Mouse (Mus musculus): ENCODE data around the gene Brat1. TPM values are rescaled to one million over a fixed set of nuclear protein-coding genes. Genes with fewer than 3 reads are reported as not detected.
A peak's percentile ranks its signal among the peaks of the same experiment; 100 is the strongest.

Gene Brat1
- polyA plus RNA-seq, 1 experiment from 2014 or later = 24.3 TPM

DNA sequence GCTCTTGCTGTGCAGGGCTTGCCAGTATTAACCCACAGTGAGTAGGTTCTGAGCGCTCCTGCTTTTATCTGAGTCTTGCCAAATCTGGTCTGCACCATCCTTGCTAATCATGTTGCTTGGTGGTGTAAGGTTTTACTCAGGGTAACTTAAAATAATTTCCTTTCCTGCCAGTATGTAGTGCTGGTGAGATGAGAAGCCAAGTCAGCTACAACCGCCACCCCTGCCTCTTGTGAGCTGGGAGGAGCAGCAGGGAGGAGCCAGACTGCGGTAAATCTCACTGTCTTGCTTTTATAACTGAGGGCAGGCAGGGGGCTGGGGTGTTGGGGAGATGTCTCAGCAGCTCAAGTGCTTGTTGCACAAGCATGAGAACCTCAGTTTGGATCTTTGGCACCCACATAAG lies 16.4 kb upstream of the Brat1 start:
- H3K9ac ChIP-seq (ENCODE audit: low read depth, low read length) = no peak overlapping the region
- H3K4me2 ChIP-seq (ENCODE audit: low read length) = no peak overlapping the region
- H3K9me3 ChIP-seq (ENCODE audit: control insufficient read depth, low read length) = no peaks in the 10 kb centered on the region
- H3K36me3 ChIP-seq (ENCODE audit: control insufficient read depth, insufficient read depth, low read length) = peaks cover 20% of the 10 kb centered on the region
- no peak overlapping the region for H3K4me3 ChIP-seq (ENCODE audit: low read length)
- H3K27ac ChIP-seq (ENCODE audit: low read depth, low read length) = no peak overlapping the region
- no peak for ATAC-seq
- no peaks in the 10 kb centered on the region for H3K4me1 ChIP-seq (ENCODE audit: control insufficient read depth, insufficient read depth, low read depth, low read length)
- no peaks in the 10 kb centered on the region for H3K27me3 ChIP-seq (replicated peaks; ENCODE audit: control insufficient read depth, insufficient read depth, low read length)
- 75% methylated on average over 3 of the region's 3 CpGs for WGBS

DNA sequence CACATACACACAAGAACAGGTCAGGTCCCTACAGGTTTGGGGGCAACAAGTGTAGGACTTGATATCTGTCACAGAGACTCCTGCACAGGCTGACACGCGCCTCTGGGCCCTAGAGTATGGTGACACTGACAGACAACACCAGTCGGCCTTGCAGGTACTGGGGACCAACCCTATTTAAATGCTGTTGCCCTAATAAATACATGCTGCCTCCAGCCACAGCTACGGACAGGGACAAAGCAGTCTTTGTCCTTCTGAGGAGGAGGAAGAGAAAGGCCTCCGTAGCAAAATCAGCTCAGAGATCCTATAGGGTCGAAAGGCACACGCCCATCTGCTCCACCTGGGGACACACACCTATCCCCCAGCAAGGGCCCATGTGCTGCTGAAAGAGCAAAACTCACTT lies 8.8 kb upstream of the Brat1 start:
- WGBS = 77% methylated on average over 7 of the region's 7 CpGs
- Histone ChIP-seq H3K4me2 (ENCODE audit: low read length) (no peak overlapping the region), H3K9ac (ENCODE audit: low read depth, low read length) (no peak overlapping the region), H3K27ac (ENCODE audit: low read depth, low read length) (no peak overlapping the region), H3K9me3 (ENCODE audit: control insufficient read depth, low read length) (no peaks in the 10 kb centered on the region), H3K36me3 (ENCODE audit: control insufficient read depth, insufficient read depth, low read length) (peaks cover 17% of the 10 kb centered on the region), H3K4me1 (ENCODE audit: control insufficient read depth, insufficient read depth, low read depth, low read length) (peaks cover 4% of the 10 kb centered on the region), H3K4me3 (ENCODE audit: low read length) (no peak overlapping the region), H3K27me3 (replicated peaks; ENCODE audit: control insufficient read depth, insufficient read depth, low read length) (no peaks in the 10 kb centered on the region)
- ATAC-seq = no peak

GRCm38 (mm10) chr5:140699776-140700175 lies 5.0 kb upstream of the Brat1 start:
- Histone ChIP-seq H3K9ac (ENCODE audit: low read depth, low read length) (no peak overlapping the region), H3K9me3 (ENCODE audit: control insufficient read depth, low read length) (no peaks in the 10 kb centered on the region), H3K27me3 (replicated peaks; ENCODE audit: control insufficient read depth, insufficient read depth, low read length) (no peaks in the 10 kb centered on the region), H3K36me3 (ENCODE audit: control insufficient read depth, insufficient read depth, low read length) (peaks cover 8% of the 10 kb centered on the region; the same call in 1 of the 2 replicates), H3K27ac (ENCODE audit: low read depth, low read length) (no peak overlapping the region), H3K4me1 (ENCODE audit: control insufficient read depth, insufficient read depth, low read depth, low read length) (peaks cover 18% of the 10 kb centered on the region), H3K4me2 (ENCODE audit: low read length) (no peak overlapping the region), H3K4me3 (ENCODE audit: low read length) (no peak overlapping the region)
- 83% methylated on average over 9 of the region's 9 CpGs for WGBS
- ATAC-seq = no peak

- H3K4me1 ChIP-seq (ENCODE audit: control insufficient read depth, insufficient read depth, low read depth, low read length) = peaks cover 25% of the 10 kb centered on the region
- H3K4me3 ChIP-seq (ENCODE audit: low read length) = peak overlapping the region; percentile 84
- peak overlapping the region; percentile 91 for H3K9ac ChIP-seq (ENCODE audit: low read depth, low read length)
- H3K27ac ChIP-seq (ENCODE audit: low read depth, low read length) = peak overlapping the region; percentile 83
- H3K27me3 ChIP-seq (replicated peaks; ENCODE audit: control insufficient read depth, insufficient read depth, low read length) = no peaks in the 10 kb centered on the region
- ATAC-seq = peak; percentile 9; the same call in 1 of the 2 replicates
- H3K9me3 ChIP-seq (ENCODE audit: control insufficient read depth, low read length) = no peaks in the 10 kb centered on the region
- H3K36me3 ChIP-seq (ENCODE audit: control insufficient read depth, insufficient read depth, low read length) = peaks cover 8% of the 10 kb centered on the region; the same call in 1 of the 2 replicates
- H3K4me2 ChIP-seq (ENCODE audit: low read length) = peak overlapping the region; percentile 84
- WGBS = under 1% methylated on average over 24 of the region's 25 CpGs
Observed at GRCm38 (mm10) chr5:140701661-140702060, 3.1 kb upstream of the Brat1 start.

DNA sequence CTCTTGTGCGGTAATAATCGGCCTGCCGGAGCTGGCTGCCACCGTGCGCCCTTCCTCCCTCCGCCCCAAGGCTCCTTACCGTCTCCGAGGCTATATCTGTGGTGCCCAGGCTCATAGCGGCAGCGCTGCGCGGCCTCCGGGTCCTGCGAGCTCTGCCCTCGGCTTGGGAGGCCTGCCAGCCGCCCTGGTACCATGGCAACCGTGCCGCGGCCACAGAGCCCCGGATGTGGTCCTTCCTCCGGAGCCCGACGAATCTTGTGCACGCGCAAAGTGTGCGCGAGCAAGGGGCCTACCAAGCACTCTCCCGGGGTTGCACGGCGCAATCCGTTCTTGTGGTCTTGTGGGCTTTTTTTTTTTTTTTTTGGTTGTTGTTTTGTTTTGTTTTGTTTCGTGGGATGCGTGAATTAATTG lies 2.7 kb upstream of the Brat1 start, which contains the start of gene Iqce:
Gene Iqce, minus strand, starts transcription at position 276 of the 411 bp plus-strand sequence.
- Histone ChIP-seq H3K9me3 (ENCODE audit: control insufficient read depth, low read length) (no peaks in the 10 kb centered on the region), H3K27ac (ENCODE audit: low read depth, low read length) (peak within 1 kb of the TSS; percentile 83), H3K36me3 (ENCODE audit: control insufficient read depth, insufficient read depth, low read length) (peaks cover 4% of the 10 kb centered on the region; the same call in 1 of the 2 replicates), H3K4me2 (ENCODE audit: low read length) (peak within 1 kb of the TSS; percentile 84), H3K9ac (ENCODE audit: low read depth, low read length) (peak within 1 kb of the TSS; percentile 91), H3K27me3 (replicated peaks; ENCODE audit: control insufficient read depth, insufficient read depth, low read length) (no peaks in the 10 kb centered on the region), H3K4me1 (ENCODE audit: control insufficient read depth, insufficient read depth, low read depth, low read length) (peaks cover 25% of the 10 kb centered on the region), H3K4me3 (ENCODE audit: low read length) (peak within 1 kb of the TSS; percentile 84)
- ATAC-seq = peak; percentile 65
- 0% methylated on average over 22 of the region's 33 CpGs for WGBS

GRCm38 (mm10) chr5:140702618-140703175 lies 2.1 kb upstream of the Brat1 start:
- H3K27me3 ChIP-seq (replicated peaks; ENCODE audit: control insufficient read depth, insufficient read depth, low read length) = no peaks in the 10 kb centered on the region
- H3K4me1 ChIP-seq (ENCODE audit: control insufficient read depth, insufficient read depth, low read depth, low read length) = peaks cover 25% of the 10 kb centered on the region
- peak overlapping the region; percentile 13 for H3K27ac ChIP-seq (ENCODE audit: low read depth, low read length)
- 68% methylated on average over 19 of the region's 19 CpGs for WGBS
- H3K4me2 ChIP-seq (ENCODE audit: low read length) = peak overlapping the region; percentile 84
- peak overlapping the region; percentile 84 for H3K4me3 ChIP-seq (ENCODE audit: low read length)
- H3K9me3 ChIP-seq (ENCODE audit: control insufficient read depth, low read length) = no peaks in the 10 kb centered on the region
- no peak for ATAC-seq
- peaks cover 3% of the 10 kb centered on the region; the same call in 1 of the 2 replicates for H3K36me3 ChIP-seq (ENCODE audit: control insufficient read depth, insufficient read depth, low read length)
- H3K9ac ChIP-seq (ENCODE audit: low read depth, low read length) = peak overlapping the region; percentile 91

DNA sequence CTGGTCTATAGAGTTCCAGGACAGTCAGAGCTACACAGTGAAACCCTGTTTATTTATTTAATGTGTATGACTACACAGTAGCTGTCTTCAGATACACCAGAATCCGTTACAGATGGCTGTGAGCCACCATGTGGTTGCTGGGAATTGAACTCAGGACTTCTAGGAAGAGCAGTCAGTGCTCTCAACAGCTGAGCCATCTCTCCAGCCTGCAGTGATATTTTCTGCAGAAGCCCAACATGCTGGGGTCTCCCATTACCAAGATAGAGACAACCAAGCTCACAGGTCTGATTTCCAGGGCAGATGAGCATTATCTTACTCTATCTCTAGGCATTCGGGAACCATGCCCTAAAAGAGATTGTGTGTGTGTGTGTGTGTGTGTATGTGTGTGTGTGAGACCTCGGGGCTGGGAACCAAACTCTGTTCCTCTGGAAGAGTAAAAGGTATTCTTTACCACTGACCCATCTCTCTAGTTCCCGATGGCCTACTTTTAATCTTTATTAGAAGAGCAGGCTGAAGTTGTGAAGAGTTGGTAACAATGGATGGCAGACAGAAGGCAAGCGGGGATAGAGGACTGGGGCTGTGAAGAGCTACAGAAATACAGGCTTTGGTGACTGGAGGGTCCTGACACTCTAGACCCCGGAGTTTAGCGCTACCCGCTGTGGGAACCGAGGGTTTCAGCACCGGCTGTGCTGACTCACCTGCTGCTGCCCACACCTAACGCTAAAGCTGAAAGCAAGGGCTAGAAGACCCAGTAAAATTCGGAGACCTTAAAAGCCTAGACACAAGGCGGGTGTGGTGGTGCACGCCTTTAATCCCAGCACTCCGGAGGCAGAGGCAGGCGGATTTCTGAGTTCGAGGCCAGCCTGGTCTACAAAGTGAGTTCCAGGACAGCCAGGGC lies 1.1 kb upstream of the Brat1 start:
- H3K36me3 ChIP-seq (ENCODE audit: control insufficient read depth, insufficient read depth, low read length) = peaks cover 3% of the 10 kb centered on the region; the same call in 1 of the 2 replicates
- no peaks in the 10 kb centered on the region for H3K9me3 ChIP-seq (ENCODE audit: control insufficient read depth, low read length)
- peak overlapping the region; percentile 52 for H3K4me3 ChIP-seq (ENCODE audit: low read length)
- peak overlapping the region; percentile 36 for H3K9ac ChIP-seq (ENCODE audit: low read depth, low read length)
- H3K27ac ChIP-seq (ENCODE audit: low read depth, low read length) = peak overlapping the region; percentile 92
- peak overlapping the region; percentile 52 for H3K4me2 ChIP-seq (ENCODE audit: low read length)
- no peak for ATAC-seq
- 42% methylated on average over 17 of the region's 17 CpGs for WGBS
- no peaks in the 10 kb centered on the region for H3K27me3 ChIP-seq (replicated peaks; ENCODE audit: control insufficient read depth, insufficient read depth, low read length)
- peaks cover 25% of the 10 kb centered on the region for H3K4me1 ChIP-seq (ENCODE audit: control insufficient read depth, insufficient read depth, low read depth, low read length)

DNA sequence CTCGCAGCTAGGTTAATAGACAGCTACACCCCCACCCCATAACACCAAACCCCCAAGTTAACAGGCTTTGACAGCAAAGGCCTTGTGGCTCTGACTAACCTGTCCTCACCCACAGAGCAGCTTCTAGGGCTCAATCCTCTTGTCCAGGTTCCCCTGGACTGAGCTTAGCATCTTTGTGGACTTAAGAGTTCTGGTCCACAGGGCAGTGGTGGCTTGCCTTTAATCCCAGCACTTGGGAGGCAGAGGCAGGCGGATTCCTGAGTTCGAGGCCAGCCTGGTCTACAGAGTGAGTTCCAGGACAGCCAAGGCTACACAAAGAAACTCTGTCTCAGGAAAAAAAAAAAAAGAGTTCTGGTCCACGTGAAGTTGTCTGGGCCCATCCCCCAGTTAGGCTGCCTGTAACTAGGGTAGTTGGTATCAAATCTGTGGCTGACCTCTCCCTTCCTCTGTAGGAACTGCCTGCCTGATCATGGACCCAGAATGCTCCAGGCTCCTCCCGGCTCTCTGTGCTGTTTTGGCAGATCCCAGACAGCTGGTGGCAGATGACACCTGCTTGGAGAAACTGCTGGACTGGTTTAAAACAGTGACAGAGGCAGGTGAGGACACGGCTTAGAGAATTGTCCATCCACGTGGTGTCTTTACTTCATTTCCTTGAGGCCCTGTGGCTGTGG lies 825 bp downstream of the Brat1 start:
- Histone ChIP-seq H3K27ac (ENCODE audit: low read depth, low read length) (peak overlapping the region; percentile 62), H3K9ac (ENCODE audit: low read depth, low read length) (peak overlapping the region; percentile 72)

DNA sequence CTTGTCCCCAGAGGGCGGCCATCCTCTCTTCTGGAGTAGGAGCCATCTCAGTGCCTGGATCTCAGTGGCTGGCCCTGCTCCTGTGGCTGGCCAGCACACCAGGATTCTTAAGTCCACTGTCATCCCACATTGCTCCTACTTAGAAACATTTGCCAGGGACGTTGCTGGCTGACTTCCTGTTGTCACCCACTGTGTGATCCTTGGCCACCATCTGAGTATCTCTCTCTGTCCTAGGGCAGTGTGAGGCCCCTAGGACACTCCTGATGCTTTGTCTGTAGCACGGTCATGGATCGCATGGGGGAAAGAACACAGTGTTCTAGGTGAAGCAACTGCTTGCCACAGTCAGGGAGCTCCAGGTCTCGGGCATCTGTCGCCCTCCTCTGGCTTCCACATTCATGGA lies 5.5 kb downstream of the Brat1 start:
- Histone ChIP-seq H3K9ac (ENCODE audit: low read depth, low read length) (no peak overlapping the region), H3K4me3 (ENCODE audit: low read length) (no peak overlapping the region), H3K4me2 (ENCODE audit: low read length) (no peak overlapping the region), H3K4me1 (ENCODE audit: control insufficient read depth, insufficient read depth, low read depth, low read length) (peaks cover 7% of the 10 kb centered on the region; the same call in 1 of the 2 replicates), H3K9me3 (ENCODE audit: control insufficient read depth, low read length) (no peaks in the 10 kb centered on the region), H3K27ac (ENCODE audit: low read depth, low read length) (no peak overlapping the region), H3K27me3 (replicated peaks; ENCODE audit: control insufficient read depth, insufficient read depth, low read length) (no peaks in the 10 kb centered on the region), H3K36me3 (ENCODE audit: control insufficient read depth, insufficient read depth, low read length) (peaks cover 47% of the 10 kb centered on the region)
- WGBS = 92% methylated on average over 6 of the region's 6 CpGs
- no peak for ATAC-seq

More for the DNA sequence above, 825 bp downstream of the Brat1 start:
- Histone ChIP-seq H3K36me3 (ENCODE audit: control insufficient read depth, insufficient read depth, low read length) (peaks cover 6% of the 10 kb centered on the region), H3K4me1 (ENCODE audit: control insufficient read depth, insufficient read depth, low read depth, low read length) (peaks cover 22% of the 10 kb centered on the region), H3K27me3 (replicated peaks; ENCODE audit: control insufficient read depth, insufficient read depth, low read length) (no peaks in the 10 kb centered on the region), H3K9me3 (ENCODE audit: control insufficient read depth, low read length) (no peaks in the 10 kb centered on the region), H3K4me2 (ENCODE audit: low read length) (peak overlapping the region; percentile 79), H3K4me3 (ENCODE audit: low read length) (peak overlapping the region; percentile 52)
- WGBS = 62% methylated on average over 7 of the region's 7 CpGs
- no peak for ATAC-seq
